Mouse (Mus musculus): ENCODE data around the gene Irx2. TPM values are rescaled to one million over a fixed set of nuclear protein-coding genes. Genes with fewer than 3 reads are reported as not detected.

The Irx2 gene
- polyA plus RNA-seq (2017; shearing (Covaris generic)): 0.51 TPM

GRCm38 (mm10) chr13:72628462-72628916 lies at the start of gene Irx2:
Gene Irx2 (plus strand): TSS chr13:72628820.

